Mouse (Mus musculus) kidney, postnatal 14 days (tissue): ENCODE results near the gene Auts2.

Source experiments
- DNase-seq: peaks from one replicate; pipeline ENCODE4 v3.0.0; 2022; ENCODE audit warnings: mixed read lengths

The Auts2 gene

GRCm38 (mm10) chr5:131781063-131781462 is 762.1 kb downstream of the Auts2 start:
- DNase-seq = no peak

GRCm38 (mm10) chr5:131779171-131779570 is 764.0 kb downstream of the Auts2 start:
- DNase-seq = no peak

GRCm38 (mm10) chr5:131775672-131776071 is 767.5 kb downstream of the Auts2 start:
- DNase-seq = no peak

DNA sequence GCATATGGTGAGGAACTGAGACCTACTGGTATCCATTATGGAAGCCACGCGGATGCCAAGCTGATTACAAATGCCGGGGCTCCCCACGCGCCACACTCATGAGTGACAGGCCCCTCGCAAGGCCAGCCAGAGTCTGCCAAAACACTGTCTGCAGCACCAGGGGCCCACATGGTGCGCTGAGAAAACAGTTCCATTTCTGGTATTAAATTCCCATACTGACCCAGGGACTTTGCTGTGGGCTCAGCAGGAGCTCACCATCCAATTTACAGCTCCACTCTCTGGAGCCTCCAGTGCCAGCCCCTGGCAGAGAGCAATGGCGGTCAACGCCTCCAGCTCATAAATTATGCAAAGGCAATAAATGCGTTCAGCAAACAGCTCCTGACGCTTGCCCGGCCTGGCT is 767.9 kb downstream of the Auts2 start:
- DNase-seq = peak; percentile 12

- DNase-seq = no peak
Measured at GRCm38 (mm10) chr5:131774792-131775191, 768.4 kb downstream of the Auts2 start.

DNA sequence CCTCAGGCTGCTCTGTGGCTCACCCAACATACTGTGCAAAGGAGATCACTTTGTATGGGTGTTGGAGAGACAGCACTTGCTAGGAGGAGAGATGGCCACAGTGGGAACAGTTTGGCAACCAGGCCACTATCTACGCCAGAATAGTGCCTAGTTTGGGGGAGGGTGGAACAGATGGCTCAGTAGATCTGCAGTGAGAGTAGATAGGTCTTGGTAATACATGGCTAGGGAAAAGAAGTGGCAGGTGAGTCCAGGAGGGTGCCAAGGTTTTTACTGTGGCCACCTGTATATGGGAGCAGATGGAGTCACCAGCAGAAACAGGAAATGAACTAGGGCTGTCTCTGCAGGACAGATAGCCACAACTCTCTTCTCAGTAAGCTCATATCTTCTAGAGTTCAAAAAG is 770.5 kb downstream of the Auts2 start:
- DNase-seq = no peak

DNA sequence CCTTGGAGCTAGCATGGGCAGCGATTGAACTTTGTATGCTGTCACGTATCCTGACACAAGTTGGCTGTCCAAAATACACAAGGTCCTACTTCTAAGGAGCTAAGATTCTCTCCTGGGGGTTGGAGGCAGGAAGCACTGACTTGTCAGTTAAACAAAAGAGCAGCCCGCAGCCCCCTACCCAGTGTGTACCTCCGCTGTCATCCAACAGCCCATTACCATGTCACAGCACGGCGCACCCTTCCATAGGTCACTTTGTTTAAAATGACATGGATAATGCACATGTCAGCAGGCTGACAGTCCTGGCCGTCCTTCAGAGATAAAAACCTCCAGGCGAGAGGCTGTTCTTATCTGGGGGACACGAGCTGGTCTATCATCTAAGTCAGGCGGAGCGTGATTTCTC is 773.9 kb downstream of the Auts2 start:
- DNase-seq = no peak

DNA sequence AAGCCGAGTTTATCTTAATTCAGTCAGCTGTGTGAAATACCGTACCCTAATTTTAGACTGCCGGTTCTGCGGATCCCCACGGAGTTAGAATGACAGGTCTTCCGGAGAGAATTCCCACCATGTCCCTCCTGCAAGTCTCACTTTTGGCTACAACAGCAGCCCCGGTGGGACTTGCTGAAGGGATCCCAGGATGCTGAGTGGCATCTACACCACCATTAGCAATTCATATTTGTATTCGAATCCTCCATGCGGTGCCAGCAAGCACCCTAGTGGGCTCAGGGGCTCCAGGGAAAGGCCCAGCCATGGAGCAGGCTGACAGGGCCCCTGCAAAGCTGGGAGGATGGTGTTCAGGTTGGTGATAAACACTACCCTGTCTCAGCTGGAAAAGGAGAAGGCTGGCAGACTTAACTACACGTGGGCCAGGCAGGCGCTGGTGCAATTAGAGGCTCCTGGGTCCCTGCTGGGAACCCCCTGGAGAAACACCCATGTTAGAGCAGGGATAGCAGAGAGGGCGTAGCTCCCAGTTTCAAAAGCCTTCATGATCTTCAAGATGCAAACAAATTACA is 775.4 kb downstream of the Auts2 start:
- no peak for DNase-seq

DNA sequence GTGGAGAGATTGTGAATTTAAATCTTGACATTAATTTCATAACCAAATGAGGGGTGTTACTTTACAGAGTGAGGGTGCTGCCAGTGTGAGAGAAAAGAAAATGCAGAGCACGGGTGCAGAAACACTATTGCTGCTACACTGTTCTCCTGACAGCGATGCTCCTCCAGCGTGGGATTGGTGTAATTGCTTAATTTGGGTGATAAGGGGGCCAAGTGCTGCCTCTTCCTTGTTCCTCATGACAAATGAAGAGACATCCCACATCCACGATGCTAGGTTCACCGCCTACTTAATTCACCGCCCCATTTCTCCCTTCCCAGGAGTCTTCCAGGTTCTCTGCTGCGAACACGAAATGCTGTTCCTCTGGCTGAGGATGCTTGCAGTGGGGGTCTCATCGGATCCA is 776.0 kb downstream of the Auts2 start:
- no peak for DNase-seq

DNA sequence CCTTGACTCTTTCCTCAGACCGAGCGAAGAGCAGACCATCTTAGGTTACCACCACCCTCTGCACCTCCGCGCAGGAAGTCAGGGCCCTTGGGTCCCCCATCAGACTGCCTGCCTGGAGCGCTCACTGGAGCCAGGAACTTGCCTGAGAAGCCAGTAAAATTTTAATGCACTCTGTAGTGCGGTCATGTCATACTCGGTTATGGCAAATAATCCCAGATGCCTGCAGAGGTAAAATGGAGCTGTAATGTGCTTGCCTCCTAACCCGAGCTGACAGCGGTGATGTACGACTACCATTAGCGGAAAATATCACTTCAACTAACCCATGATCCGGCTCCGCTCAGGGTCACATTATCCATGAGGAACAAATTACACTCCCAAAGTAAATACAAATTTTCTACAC is 783.7 kb downstream of the Auts2 start:
- no peak for DNase-seq

DNA sequence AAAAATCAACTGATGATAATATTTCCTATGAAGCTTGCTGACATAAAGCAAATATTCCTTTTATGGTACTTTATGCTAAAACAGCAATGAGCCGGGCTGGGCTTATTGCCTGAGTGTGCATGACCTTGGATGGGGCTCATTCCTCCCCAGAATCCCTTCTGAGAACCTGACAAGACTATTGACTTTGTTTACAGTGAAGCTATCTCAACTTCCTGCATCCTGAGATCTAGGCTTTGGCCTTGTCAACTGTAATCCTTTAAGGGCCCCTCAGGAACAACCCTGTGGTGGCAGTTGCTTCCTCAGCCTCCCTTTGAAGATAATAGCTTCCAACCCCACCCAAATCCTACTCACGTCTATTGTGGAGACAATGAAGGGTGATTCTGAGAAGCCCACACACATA is 792.8 kb downstream of the Auts2 start:
- DNase-seq = no peak

DNA sequence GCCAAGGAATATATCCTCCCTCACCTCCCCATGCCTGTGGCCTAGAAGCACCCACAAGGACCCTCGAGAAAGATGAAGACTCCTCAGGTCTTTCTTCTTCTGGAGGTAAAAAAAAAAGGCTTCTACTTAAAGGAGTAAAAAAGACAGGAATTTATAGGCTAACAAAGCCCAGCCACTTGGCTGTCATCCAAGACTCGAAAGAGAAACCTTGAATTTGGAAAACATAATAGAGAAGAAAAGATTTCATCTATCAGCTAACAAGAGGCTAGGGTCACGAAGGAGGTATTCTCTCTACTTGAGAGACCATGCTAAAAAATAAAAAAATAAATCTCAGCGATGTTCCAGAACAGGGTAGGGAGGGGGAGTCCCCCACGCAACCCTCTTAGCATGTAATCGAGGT is 793.9 kb downstream of the Auts2 start:
- DNase-seq = peak; percentile 8

- no peak for DNase-seq
Measured at GRCm38 (mm10) chr5:131743069-131743468, 800.1 kb downstream of the Auts2 start.

DNA sequence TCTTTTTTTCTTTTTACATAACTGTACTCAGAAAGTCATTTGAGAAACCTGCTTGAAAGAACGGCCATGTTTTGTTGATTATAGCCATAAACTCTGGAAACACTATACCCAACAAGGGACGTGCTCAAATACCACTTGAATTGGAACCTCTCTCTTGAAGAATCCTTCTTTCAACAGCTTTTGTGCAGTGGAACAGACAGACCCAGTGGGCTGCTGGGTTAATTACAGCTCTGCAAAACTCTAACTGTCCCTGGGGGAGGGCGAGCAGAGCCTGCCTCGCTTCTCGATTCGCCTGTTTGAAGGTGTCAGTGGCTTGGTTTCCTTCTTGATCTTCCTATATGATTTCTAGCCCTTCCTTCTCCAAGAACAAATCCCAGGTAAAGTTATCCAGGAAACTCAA is 805.7 kb downstream of the Auts2 start:
- DNase-seq = no peak

DNA sequence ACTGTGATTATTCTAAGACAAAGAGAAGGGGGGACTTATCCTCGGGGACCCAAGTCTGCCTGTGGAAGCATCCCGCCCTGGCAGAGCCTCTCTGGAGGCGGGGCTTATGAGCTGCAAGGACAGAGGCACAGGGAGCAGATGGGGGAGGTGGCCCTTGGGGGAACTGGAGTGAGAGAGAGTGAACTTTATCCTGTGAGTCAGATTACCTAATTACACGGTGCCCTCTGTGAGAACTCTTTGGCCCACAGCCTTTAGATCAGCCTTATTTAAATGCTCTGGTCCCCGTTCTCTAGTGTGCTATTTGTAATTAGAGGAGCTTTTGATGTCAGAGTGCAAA is 809.9 kb downstream of the Auts2 start:
- DNase-seq = peak; percentile 80

- no peak for DNase-seq
Measured at GRCm38 (mm10) chr5:131732631-131733323, 810.4 kb downstream of the Auts2 start.

DNA sequence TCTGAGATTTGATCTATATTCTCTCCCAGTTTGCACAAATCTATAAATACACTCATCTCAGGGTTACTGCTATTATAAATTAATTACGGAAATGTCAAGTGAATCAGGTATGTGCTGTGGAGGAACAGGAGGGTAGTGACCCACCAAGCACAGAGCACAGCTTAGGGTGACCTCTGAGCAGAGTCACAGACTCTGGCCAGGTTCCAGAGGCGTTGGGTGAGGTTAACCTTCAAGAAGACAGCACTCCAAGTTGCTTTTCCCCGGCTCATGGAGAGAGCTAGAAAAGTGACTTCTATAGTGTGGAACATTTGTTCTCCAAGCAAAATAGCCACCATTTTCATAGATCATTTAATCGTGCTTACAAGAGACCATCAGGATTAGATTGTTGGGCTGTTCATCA is 813.7 kb downstream of the Auts2 start:
- peak; percentile 58 for DNase-seq

DNA sequence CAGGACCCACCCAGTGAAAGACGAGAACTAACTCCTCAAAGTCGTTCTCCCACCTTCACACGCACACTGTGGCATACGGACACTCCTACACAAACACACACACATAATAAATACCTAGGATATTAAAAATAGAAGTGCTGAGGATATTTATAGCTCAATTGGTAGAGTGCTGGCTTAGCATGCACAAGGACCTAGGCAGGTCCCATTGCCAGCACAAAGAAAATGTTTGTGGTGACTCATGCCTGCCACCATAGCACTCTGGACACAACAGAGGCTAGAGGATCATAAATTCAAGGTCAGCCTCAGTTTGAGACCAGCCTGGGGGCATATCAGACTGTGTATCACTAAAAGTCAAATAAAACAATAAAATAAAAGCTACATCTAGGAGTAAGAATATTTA is 815.2 kb downstream of the Auts2 start:
- no peak for DNase-seq

DNA sequence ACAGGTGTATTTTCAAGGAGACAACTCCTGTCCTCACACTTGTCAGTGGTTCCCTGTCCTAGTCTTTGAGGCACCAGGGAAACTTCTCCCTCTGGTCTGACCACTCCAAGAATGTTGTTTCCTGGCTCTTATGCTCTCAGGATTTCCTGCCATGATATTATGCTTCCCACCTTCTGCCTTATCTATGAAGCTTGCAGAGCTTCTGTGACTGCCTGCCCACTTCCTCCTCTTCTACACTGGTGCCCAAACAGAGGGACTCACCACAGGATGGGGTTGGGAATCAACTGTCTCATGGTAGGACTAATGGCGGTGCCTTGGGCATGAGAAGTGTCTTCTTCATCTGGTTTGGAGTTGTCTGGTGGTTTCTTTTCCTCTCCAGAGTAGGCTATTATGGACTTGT is 818.6 kb downstream of the Auts2 start:
- DNase-seq = no peak

- no peak for DNase-seq
Measured at GRCm38 (mm10) chr5:131722791-131723190, 820.4 kb downstream of the Auts2 start.

DNA sequence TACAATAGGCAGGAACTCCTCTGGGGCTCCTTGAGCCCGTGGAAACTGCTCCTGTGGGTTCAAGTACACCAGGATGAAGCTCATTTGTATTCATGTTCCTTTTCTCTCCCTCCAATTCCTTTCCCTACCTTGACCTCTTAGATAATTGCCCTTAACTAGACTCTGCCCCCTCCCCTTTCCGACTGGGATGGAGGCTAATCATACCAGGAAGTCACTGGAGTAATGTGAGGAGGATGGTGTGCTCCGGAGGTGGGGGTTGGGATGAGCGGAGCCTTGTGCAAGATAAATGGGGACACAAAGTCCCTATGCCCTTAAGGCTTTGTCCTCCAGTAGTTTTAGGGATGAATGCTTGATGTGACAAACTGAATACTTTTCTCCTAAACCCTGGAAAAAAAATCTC is 820.8 kb downstream of the Auts2 start:
- peak; percentile 7 for DNase-seq

- peak; percentile 20 for DNase-seq
Measured at GRCm38 (mm10) chr5:131718013-131718412, 825.1 kb downstream of the Auts2 start.

DNA sequence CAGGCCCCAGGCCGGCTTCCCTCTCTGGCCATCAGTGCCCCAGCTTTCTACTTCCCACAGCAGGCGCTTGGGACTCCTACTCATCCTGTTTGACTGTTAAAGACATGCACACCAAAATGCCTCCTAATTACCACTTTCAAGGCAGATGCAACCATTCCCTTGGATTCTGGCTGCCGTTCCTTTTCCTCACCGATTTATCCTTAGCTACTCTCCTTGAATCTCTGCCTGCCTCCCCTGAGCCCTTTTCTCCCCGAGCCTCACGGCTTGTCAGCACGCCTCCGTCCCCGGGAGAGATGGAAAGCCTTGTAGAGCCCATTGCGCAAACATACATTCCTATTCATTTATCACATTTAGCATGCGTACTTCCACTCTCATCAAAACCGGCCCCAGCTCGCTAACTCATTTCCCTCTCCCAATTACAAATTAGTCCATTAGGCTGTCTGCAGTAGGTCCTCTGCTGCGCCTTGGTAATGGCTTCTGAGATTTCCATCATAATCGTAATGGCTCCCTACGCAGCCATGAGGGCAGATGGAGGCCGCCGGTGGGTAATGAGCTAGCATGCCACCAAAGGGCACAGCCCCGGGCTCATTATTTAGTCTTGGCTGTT is 825.7 kb downstream of the Auts2 start:
- no peak for DNase-seq

GRCm38 (mm10) chr5:131714979-131715378 is 828.2 kb downstream of the Auts2 start:
- DNase-seq = no peak

DNA sequence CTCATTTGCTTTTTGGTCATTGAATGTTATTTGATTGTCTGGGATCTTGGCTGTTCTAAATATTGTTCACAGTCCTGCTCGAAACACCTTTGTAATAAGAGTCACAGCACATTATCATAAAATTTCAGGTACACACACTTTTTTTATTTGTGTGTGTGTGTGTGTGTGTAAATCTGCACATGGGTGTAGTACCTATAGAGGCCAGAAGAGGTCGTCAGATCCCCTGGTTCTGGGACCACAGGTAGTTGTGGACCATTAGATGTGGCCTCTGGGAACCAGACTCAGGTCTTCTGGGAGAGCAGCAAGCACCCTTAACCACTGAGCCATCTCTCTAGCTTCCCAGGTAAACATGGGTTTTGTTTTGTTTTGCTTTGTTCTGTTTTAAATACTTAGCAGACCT is 830.7 kb downstream of the Auts2 start:
- DNase-seq = no peak
